Mouse (Mus musculus): ENCODE results near the gene Fbxl15. TPM values are rescaled to one million over a fixed set of nuclear protein-coding genes. Genes with fewer than 3 reads are reported as not detected.

Gene Fbxl15
- polyA plus RNA-seq, 1 experiment: 38.8 TPM

DNA sequence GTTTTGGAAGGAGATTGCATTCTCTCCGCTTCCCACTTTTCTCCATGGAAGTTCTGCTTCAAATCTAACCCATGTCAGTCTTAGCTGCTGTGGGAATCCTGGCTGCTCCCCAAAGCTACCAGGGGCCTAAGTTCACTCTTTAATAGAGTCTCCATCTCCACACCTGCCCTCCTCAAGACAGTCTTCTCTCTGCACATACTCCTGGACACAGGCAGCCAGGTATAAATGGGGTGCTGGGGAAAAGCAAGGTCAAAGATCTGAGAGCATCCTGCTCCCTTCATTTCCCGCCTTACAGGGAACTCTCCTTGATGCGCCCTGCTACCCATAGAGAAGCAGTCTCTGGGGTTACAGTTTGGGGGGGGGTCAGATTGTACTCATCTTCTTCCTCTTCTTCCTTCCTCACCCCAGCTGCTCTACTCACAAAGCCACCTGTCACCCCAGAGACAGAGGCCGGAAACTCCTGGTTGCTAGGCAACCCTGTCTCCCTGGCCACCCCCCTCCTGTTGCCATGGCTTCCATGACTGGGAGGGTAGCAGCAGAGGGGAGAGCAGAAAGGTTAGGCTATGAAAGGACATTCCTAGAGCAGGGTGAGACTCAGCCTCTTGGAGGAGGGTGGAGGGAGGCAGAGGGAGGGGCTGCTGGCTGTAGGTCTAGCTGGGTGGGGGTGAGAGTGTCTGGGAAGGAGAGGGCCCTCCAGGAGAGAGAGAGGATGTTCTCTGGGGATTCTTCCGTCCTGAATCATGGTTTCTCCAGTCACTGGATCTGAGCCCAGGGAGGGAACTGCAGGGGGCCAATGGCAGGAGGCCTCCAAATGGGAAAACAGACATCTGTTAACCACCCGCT, 6.7 kb upstream of the Fbxl15 start:
- TF ChIP-seq CTCF (IDR thresholded peaks at IDR 0.05; ENCODE audit: borderline replicate concordance, insufficient read depth, low read depth, low read length): no peak
- TF ChIP-seq POLR2A (IDR thresholded peaks at IDR 0.05; ENCODE audit: borderline replicate concordance, insufficient read depth, low read length): peak; percentile 15; the same call in 1 of the 2 replicates
- Histone ChIP-seq H3K27ac (ENCODE audit: insufficient read depth, low read length) (peak overlapping the region; percentile 73), H3K27me3 (ENCODE audit: control insufficient read depth, insufficient read depth, low read length) (no peaks in the 10 kb centered on the region), H3K4me3 (replicated peaks; ENCODE audit: insufficient read depth, low read depth, low read length) (no peak overlapping the region), H3K4me1 (ENCODE audit: control insufficient read depth, insufficient read depth, low read length) (peaks cover 61% of the 10 kb centered on the region)
- peak; percentile 87 to 90 for DNase-seq
- 17% methylated on average over 6 of the region's 6 CpGs for WGBS

DNA sequence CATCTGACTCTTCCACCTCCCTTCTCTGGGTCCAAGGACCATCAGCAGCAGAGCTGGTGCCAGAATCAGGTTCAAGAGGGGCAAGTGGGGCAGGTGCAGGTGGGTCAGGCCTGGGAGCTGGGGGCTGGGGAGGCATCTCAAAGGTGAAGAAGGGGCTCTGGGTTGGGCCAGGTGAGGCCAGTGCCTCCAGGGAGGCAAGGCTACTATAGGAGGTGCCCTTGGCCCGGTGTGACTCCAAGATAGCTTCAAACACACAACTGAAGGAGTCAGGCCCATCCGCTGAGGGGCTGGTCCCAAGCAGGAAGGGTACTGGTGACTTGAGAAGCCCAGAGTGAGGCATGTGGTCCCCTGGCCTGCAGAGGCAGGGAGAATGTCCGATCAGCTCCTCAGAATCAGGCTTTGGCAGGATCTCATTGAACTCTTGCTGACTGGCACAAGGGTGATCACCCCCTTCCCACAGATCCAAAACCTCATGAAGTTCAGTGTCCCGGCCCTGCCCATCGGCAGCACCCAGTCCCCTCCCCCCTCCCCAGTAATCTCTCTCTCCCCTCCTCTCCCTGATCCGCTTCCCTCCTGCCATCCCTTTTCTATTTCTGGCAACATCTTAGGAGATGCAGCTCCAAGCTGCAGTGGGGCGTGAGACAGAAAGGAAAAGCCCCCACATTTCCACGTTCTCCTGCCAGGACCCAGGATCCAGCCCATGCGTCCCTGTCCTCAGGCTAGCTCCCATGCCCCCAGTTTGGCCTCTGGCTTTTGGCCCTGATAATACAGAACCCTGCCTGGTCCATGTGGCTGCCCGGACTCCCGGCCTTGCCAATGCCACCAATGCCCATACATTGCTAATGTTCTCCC, 5.6 kb upstream of the Fbxl15 start:
- H3K27ac ChIP-seq (ENCODE audit: insufficient read depth, low read length): peak overlapping the region; percentile 86
- peaks cover 55% of the 10 kb centered on the region for H3K4me1 ChIP-seq (ENCODE audit: control insufficient read depth, insufficient read depth, low read length)
- H3K27me3 ChIP-seq (ENCODE audit: control insufficient read depth, insufficient read depth, low read length): no peaks in the 10 kb centered on the region
- 18% methylated on average over 11 of the region's 11 CpGs for WGBS
- peak; percentile 48 to 62 for DNase-seq
- TF ChIP-seq CTCF (IDR thresholded peaks at IDR 0.05; ENCODE audit: borderline replicate concordance, insufficient read depth, low read depth, low read length): no peak
- TF ChIP-seq POLR2A (IDR thresholded peaks at IDR 0.05; ENCODE audit: borderline replicate concordance, insufficient read depth, low read length): no peak
- H3K4me3 ChIP-seq (replicated peaks; ENCODE audit: insufficient read depth, low read depth, low read length): no peak overlapping the region

DNA sequence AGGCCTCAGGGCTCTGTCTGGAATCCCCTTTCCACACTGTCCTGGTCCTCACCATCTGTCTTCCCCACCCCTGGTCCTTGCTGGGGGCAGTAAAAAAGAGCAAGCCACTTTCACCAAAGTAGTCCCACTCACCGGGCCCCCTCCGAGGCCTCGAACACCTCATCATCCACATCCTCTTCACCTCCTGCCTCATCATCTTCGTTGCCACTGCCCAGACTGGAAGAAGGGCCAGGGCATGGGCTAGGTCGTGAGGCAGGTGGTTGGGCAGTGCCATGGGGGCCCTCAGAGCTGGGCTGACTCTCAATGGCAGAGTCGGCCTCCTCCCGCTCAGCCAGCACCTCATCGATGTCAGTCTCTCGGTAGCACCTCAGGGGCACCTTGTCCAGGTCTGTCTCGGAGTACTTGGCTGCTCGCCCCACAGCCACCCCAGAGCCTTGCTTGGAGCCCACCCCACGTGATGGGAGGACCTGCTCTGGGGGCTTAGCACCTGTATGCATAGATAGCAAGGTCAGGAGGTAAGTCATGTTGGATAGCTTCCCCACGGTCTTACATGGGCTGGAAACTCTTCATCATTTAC, 4.9 kb upstream of the Fbxl15 start:
- WGBS: 52% methylated on average over 13 of the region's 13 CpGs
- no peak for TF ChIP-seq POLR2A (IDR thresholded peaks at IDR 0.05; ENCODE audit: borderline replicate concordance, insufficient read depth, low read length)
- no peak for TF ChIP-seq CTCF (IDR thresholded peaks at IDR 0.05; ENCODE audit: borderline replicate concordance, insufficient read depth, low read depth, low read length)
- Histone ChIP-seq H3K27me3 (ENCODE audit: control insufficient read depth, insufficient read depth, low read length) (no peaks in the 10 kb centered on the region), H3K4me3 (replicated peaks; ENCODE audit: insufficient read depth, low read depth, low read length) (no peak overlapping the region), H3K4me1 (ENCODE audit: control insufficient read depth, insufficient read depth, low read length) (peaks cover 55% of the 10 kb centered on the region), H3K27ac (ENCODE audit: insufficient read depth, low read length) (peak overlapping the region; percentile 54)
- peak; percentile 38 to 41 for DNase-seq

DNA sequence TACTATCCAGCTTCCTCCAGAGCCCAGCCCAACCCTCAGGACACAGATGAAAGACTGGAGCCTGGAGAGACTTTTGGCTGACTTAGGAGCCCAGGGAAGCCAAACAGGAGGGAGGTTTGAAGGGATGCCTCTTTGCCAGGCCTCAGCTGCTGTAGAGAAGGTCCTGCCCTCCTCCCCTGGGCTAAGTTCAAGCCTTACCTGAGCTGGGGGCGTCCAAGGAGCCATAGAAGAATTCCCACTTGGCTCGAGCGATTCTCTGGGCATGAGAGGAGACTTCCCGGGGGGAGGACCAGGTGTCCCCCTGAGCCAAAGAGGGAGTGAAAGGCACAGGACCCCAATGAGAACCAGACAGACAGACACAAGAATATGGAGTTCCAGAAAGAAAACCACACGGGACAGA, 4.3 kb upstream of the Fbxl15 start:
- Histone ChIP-seq H3K4me1 (ENCODE audit: control insufficient read depth, insufficient read depth, low read length) (peaks cover 49% of the 10 kb centered on the region), H3K4me3 (replicated peaks; ENCODE audit: insufficient read depth, low read depth, low read length) (no peak overlapping the region), H3K27ac (ENCODE audit: insufficient read depth, low read length) (no peak overlapping the region), H3K27me3 (ENCODE audit: control insufficient read depth, insufficient read depth, low read length) (no peaks in the 10 kb centered on the region)
- TF ChIP-seq POLR2A (IDR thresholded peaks at IDR 0.05; ENCODE audit: borderline replicate concordance, insufficient read depth, low read length) (no peak), CTCF (IDR thresholded peaks at IDR 0.05; ENCODE audit: borderline replicate concordance, insufficient read depth, low read depth, low read length) (no peak)
- peak; percentile 23 to 27 for DNase-seq
- 29% methylated on average over 5 of the region's 5 CpGs for WGBS

DNA sequence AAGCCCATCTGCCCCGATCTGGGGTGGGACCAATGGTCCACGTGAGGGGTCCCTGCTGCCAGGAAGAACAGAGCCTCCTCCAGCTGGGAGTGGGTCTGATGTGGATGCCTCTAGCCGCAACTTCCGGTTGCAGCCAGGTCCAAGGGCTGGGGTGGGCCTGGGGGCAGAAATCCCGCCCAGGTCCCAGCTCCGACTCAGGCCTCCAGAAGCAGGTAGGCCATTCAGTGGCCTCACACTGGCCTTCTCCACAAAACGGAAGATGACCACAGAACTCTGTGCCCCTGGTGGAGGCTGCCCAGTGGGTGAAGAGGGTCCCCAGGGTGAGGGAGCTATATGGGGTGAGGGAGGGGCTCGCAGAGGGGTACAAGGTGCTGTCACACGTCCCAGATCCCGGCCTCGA, 3.6 kb upstream of the Fbxl15 start:
- H3K4me1 ChIP-seq (ENCODE audit: control insufficient read depth, insufficient read depth, low read length): peaks cover 45% of the 10 kb centered on the region
- DNase-seq: peak; percentile 30 to 32
- WGBS: 68% methylated on average over 11 of the region's 11 CpGs

DNA sequence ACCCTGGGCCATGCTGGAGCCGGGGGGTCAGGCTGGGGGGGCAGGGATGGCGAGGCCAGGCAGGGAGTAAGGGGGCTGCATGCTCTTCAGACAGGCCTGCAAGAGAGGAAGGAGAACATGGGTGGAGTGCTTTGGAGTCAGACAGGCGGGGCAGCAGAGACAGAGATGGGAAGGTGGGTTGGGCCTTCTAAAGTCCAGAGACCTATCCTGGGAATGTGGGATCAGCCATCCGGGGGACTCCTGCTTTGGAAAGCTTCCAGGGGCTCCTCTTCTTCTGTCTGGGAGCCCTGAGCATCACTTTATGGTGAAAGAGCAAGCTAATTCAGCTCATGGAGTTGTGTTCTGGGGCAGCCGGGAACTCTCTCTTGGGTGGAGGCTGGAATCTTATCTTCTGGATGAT, 3.1 kb upstream of the Fbxl15 start:
- H3K27ac ChIP-seq (ENCODE audit: insufficient read depth, low read length): no peak overlapping the region
- peak overlapping the region; percentile 12 for H3K4me3 ChIP-seq (replicated peaks; ENCODE audit: insufficient read depth, low read depth, low read length)
- peak; percentile 24 to 31 for DNase-seq
- 65% methylated on average over 5 of the region's 5 CpGs for WGBS
- H3K4me1 ChIP-seq (ENCODE audit: control insufficient read depth, insufficient read depth, low read length): peaks cover 39% of the 10 kb centered on the region
- TF ChIP-seq CTCF (IDR thresholded peaks at IDR 0.05; ENCODE audit: borderline replicate concordance, insufficient read depth, low read depth, low read length) (no peak), POLR2A (IDR thresholded peaks at IDR 0.05; ENCODE audit: borderline replicate concordance, insufficient read depth, low read length) (no peak)
- H3K27me3 ChIP-seq (ENCODE audit: control insufficient read depth, insufficient read depth, low read length): no peaks in the 10 kb centered on the region

More for the DNA sequence above, 3.6 kb upstream of the Fbxl15 start:
- TF ChIP-seq POLR2A (IDR thresholded peaks at IDR 0.05; ENCODE audit: borderline replicate concordance, insufficient read depth, low read length): no peak
- no peak for TF ChIP-seq CTCF (IDR thresholded peaks at IDR 0.05; ENCODE audit: borderline replicate concordance, insufficient read depth, low read depth, low read length)
- no peak overlapping the region for H3K27ac ChIP-seq (ENCODE audit: insufficient read depth, low read length)
- no peak overlapping the region for H3K4me3 ChIP-seq (replicated peaks; ENCODE audit: insufficient read depth, low read depth, low read length)
- no peaks in the 10 kb centered on the region for H3K27me3 ChIP-seq (ENCODE audit: control insufficient read depth, insufficient read depth, low read length)

DNA sequence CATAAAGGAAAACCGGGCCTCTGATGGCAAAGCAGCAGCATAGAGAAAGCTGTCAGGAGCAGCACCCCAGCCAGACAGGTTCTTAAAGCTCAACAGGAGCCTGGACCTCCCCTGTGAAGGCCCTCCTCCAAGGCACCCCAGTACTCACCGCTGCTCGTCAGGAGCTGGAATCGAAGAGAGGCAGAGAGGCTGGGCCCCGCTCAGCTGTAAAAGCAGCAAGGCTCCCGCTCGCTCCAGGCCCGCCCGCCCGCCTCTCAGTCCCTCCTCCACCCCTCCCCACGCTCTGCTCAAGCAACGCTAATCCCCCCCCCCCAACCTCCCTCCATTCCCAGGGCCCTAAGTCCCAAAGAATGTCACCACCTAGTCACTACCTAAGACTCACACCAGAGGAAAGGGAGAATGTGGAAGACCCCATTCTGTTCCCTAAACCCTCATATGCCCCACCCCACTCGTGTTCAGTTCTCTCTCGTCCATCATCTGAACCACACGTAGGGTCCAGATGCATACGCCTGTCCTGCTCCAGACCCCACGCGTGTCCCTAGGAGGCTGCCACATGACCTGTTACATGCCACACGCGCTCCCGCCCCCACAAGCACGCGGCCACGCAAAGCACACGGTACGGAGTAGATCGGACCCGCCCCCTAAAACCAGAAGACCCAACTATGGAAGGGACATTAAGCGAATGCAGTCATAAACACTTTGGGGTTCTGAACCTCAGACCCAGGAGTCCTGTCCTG, 1.8 kb upstream of the Fbxl15 start:
- no peaks in the 10 kb centered on the region for H3K27me3 ChIP-seq (ENCODE audit: control insufficient read depth, insufficient read depth, low read length)
- WGBS: 1% methylated on average over 29 of the region's 29 CpGs
- H3K4me3 ChIP-seq (replicated peaks; ENCODE audit: insufficient read depth, low read depth, low read length): peak overlapping the region; percentile 76
- peak overlapping the region; percentile 84 for H3K27ac ChIP-seq (ENCODE audit: insufficient read depth, low read length)
- H3K4me1 ChIP-seq (ENCODE audit: control insufficient read depth, insufficient read depth, low read length): peaks cover 30% of the 10 kb centered on the region
- peak; percentile 68 to 69 for DNase-seq
- no peak for TF ChIP-seq POLR2A (IDR thresholded peaks at IDR 0.05; ENCODE audit: borderline replicate concordance, insufficient read depth, low read length)
- TF ChIP-seq CTCF (IDR thresholded peaks at IDR 0.05; ENCODE audit: borderline replicate concordance, insufficient read depth, low read depth, low read length): no peak
